Mouse (Mus musculus) embryonic fibroblast, embryonic 13.5 days (primary cell): Measurements from ENCODE around the gene Phactr2. TPM values are rescaled to one million over a fixed set of nuclear protein-coding genes. Genes with fewer than 3 reads are reported as not detected.

Experiments used
- H3K27ac ChIP-seq: 2 replicates; pipeline ENCODE4 v1.5.1; 2012; ENCODE audit warnings: low read length, control low read depth, inconsistent platforms; ENCODE audit not compliant: insufficient read depth
- H3K4me1 ChIP-seq: 2 replicates; pipeline ENCODE4 v1.6.1; 2011; ENCODE audit warnings: low read length; ENCODE audit not compliant: control insufficient read depth, insufficient read depth
- H3K4me3 ChIP-seq: 2 replicates; pipeline ENCODE4 v1.5.1; 2011; ENCODE audit warnings: mild to moderate bottlenecking, control low read depth, low read length; ENCODE audit not compliant: insufficient read depth
- CTCF ChIP-seq: IDR thresholded peaks from 2 replicates; pipeline ENCODE4 v1.5.1; 2011; ENCODE audit warnings: mild to moderate bottlenecking, control low read depth, low read length, moderate library complexity, borderline replicate concordance; ENCODE audit not compliant: insufficient read depth
- POLR2A ChIP-seq: IDR thresholded peaks from 2 replicates; pipeline ENCODE4 v1.6.1; 2011; ENCODE audit warnings: low read depth, mild to moderate bottlenecking, control low read depth, low read length, moderate library complexity
- polyA plus RNA-seq: library from polyadenylated mRNA; stranded (reverse); fragments of >200 nt; gene quantifications from 2 replicates; pipeline ENCODE4 v1.2.4, GENCODE M21; 2011; ENCODE audit warnings: low read depth; ENCODE audit not compliant: missing spikeins, insufficient read length

The Phactr2 gene
- polyA plus RNA-seq, 1 experiment, result 15.9 TPM

DNA sequence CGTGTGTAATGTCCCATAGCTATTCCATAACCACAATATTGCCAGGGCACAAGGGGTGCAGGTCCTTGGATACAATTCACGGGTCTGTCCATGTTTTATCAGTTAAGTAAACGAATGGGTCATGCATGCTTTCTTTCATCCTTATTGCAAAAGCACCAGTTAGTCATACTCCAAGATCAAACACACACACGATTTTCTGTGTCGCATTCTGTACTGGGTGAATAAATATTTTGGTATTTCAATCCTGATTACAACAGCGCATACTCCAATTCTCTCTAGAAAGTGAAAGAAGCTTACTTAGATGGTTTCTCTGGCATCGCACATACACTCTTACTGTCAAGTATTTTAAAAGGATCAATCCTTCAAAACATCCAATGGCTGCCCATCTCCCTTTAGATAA is 203.9 kb downstream of the Phactr2 start:
- H3K27ac ChIP-seq, result no peak overlapping the region
- TF ChIP-seq CTCF (no peak), POLR2A (no peak)
- H3K4me3 ChIP-seq, result no peak overlapping the region
- H3K4me1 ChIP-seq, result no peaks in the 10 kb centered on the region

DNA sequence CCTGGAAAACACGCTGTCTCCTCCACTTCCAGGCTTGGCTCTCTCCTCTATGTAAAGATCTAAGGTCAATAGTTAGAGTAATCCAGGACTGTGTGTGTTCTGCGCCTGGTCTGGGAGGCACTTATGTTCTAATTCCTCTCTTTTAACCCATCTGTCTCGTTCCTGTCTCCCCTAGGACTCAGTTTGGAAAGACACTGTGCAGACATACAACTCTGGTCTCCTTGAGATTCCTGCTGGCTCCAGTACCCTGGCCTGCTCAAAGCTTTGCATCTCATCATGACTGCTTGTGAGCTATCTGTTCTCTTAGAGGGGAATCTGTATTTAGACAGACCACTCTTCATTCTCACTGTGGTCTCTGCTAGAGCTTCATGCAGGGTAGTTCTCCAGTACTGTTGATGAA is 215.0 kb downstream of the Phactr2 start:
- no peak overlapping the region for H3K4me3 ChIP-seq
- H3K27ac ChIP-seq, result no peak overlapping the region
- H3K4me1 ChIP-seq, result no peaks in the 10 kb centered on the region
- TF ChIP-seq POLR2A (no peak), CTCF (no peak)

DNA sequence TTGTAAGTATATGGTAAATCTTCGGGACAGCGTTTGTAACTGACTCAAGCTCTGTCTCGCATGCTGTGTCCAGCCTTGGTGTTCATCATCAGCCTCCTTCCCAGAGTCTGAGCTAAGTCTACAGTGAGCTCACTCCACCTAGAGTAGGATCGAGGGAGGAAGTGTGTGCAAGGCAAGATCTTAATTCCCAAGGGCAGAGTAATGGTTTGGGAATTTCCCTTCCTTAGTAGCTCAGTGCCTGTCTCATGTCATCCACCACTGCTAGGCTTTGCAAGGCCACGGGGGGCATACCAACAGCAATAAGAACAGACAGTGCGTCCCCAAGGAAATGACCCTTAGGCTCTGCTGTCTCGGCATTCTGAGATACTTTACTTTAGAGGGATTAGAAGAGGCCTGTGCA is 218.0 kb downstream of the Phactr2 start:
- no peak overlapping the region for H3K27ac ChIP-seq
- TF ChIP-seq POLR2A (no peak), CTCF (no peak)
- no peaks in the 10 kb centered on the region for H3K4me1 ChIP-seq
- H3K4me3 ChIP-seq, result no peak overlapping the region

DNA sequence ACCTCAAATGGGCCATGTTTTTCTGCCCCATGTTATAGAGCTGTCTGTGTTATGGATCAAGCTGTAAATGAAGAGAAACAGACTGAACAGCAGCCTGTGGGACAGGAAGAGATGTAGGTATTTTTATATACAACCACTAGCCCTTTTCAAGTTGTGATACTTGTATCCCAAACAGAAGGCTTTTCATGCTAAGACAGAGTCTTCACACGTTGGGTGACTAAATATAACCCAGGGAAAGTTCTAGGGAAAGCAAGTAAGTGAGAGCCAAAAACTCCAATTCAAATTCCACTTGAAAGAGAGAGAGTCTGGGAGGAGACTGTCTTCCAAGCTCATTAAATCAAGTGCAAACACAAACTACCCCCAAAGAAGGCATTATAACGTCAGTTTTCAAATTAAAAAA is 223.9 kb downstream of the Phactr2 start:
- H3K4me3 ChIP-seq, result no peak overlapping the region
- no peak for TF ChIP-seq CTCF
- no peak for TF ChIP-seq POLR2A
- H3K27ac ChIP-seq, result no peak overlapping the region
- peaks cover 11% of the 10 kb centered on the region for H3K4me1 ChIP-seq

DNA sequence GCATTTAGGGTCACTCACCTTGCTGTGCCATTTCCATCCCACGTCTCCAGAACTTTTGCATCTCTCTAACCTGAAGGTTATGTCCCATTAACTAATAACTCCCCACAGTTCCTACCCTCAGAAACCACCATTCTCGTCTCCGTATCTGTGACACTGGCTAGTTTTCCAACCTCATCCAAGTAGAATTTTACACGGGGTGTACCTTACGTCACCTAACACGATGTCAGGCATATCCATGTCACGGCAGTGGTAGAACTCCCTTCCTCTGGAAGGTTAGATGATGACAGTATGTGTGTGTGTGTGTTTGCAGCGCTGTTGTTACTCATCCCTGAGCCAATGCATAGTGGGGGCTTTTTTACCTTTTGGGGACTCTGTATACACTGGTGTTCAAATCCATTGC is 225.1 kb downstream of the Phactr2 start:
- TF ChIP-seq CTCF (no peak), POLR2A (no peak)
- Histone ChIP-seq H3K27ac (no peak overlapping the region), H3K4me1 (peaks cover 11% of the 10 kb centered on the region), H3K4me3 (no peak overlapping the region)

DNA sequence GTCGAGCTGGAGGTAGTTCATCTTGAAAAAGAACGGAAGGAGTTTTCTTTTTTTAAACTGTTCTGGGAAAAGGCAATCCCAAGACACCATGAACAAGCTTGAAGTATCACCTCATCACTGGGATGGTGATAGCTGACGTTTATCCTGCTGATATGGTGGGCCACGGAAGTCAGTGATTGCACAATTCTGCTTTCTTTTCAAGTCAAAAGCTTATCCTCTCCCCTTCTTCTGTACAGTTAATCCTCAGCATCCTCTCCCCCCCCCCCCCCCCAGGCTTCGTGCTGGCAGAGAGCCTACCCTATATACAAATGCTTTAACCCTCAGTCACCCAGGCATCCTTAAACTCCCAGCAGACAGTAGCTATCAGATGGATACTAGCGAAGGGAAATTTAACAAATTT is 228.5 kb downstream of the Phactr2 start:
- TF ChIP-seq CTCF (no peak), POLR2A (no peak)
- no peak overlapping the region for H3K27ac ChIP-seq
- peaks cover 11% of the 10 kb centered on the region for H3K4me1 ChIP-seq

DNA sequence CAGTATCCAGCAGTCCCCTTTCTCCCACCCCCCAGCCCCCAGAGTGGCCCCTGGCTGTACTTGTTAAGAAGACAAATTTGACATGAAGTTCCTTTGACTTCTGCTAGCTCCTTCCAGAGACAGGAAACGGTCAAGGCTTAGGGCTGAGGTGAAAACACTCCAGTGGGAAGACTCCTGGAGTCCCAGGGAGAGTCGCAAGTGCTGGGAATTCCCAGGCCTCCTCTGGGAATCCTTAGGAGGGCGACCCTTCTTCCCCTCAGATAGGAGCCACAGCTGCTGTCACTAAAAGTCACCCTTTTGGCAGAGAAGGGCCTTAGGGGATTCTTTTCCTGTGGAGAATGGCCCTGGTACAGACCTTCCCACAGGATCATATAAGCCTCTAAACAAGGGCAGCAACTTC is 230.0 kb downstream of the Phactr2 start:
- Histone ChIP-seq H3K4me3 (no peak overlapping the region), H3K4me1 (peaks cover 7% of the 10 kb centered on the region; the same call in 1 of the 2 replicates), H3K27ac (no peak overlapping the region)
- TF ChIP-seq POLR2A (no peak), CTCF (no peak)

More for the DNA sequence above, 228.5 kb downstream of the Phactr2 start:
- H3K4me3 ChIP-seq, result no peak overlapping the region

DNA sequence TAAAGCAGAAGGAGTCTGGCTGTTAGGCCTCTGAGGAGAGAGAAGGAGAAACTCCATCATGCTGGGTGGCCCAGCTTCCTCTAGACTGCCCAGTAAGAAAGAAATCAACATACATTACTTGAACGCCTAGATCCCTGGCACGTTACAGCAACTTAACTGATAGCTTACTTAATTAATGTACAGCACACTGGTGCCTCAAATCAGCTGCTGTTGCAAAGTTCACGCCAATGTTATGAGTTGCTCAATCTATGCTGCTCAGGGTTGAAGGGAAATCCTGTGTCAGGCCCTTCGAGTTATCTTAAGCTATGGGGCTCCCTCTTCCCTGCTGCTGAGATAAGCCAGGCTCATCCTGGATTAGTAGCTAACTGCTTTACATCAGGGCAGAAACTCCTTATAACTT is 233.8 kb downstream of the Phactr2 start:
- Histone ChIP-seq H3K4me3 (no peak overlapping the region), H3K4me1 (no peaks in the 10 kb centered on the region), H3K27ac (no peak overlapping the region)
- TF ChIP-seq CTCF (no peak), POLR2A (no peak)

DNA sequence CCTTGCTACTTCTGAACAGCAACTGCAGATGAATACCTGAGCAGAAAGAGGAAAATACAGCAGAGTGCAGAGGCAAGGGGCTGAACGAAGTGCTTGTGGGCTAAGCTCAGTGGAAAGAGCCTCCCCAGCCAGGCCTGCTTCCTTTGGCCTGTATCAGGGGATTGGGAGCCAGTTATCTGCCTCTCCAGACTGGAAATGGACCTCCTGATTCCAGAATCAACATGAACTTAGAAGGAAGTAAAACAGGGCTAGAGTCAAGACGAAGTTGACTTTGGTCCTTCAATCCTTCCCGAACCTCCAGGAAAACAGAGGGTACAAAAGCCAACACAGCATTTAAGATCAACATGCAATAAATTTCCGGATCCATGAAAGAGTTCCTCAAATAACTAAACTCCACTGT is 236.0 kb downstream of the Phactr2 start:
- TF ChIP-seq POLR2A, result no peak
- no peak for TF ChIP-seq CTCF
- no peaks in the 10 kb centered on the region for H3K4me1 ChIP-seq
- no peak overlapping the region for H3K4me3 ChIP-seq
- no peak overlapping the region for H3K27ac ChIP-seq

DNA sequence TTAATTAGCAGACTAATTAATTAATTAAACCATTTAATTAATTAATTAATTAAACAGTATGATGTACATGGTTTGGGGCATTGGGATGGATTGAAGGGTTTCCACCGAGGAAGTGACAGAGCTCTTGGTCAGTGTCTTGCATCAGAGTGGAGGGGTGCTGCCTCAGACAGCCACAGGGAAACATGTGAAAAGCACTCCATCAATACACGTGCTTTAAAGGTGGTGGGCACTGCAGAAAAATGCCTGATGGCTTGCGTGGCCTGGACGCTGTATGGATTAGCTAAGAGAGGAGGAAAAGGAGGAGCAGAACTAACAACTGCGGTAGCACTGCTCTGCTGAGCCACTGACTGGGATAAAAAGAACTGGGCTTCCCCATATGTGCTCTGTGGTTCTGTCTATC is 237.3 kb downstream of the Phactr2 start:
- Histone ChIP-seq H3K4me3 (no peak overlapping the region), H3K4me1 (no peaks in the 10 kb centered on the region), H3K27ac (no peak overlapping the region)
- no peak for TF ChIP-seq POLR2A
- no peak for TF ChIP-seq CTCF

DNA sequence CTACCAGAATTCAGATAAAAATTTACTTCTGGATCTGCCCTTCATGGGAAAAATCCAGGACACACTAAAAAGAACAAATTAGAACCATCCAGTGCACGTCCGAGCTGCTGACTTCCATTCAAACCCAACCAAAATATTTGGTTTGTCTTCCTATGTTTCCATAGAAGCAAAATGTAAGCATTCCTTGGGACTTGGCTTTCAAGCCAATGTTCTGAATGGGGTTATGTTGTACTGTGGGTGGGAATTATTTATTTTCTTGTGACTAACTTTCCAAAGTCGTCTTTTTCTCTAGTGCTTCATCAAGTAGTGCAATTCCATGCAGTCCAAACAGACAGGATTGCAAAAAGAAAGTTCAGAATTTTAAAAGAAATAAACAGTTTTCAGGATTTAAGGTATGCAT is 239.7 kb downstream of the Phactr2 start:
- H3K27ac ChIP-seq, result no peak overlapping the region
- TF ChIP-seq POLR2A (no peak), CTCF (no peak)
- H3K4me3 ChIP-seq, result no peak overlapping the region
- H3K4me1 ChIP-seq, result no peaks in the 10 kb centered on the region
